Mouse (Mus musculus): ENCODE measurements around the gene Megf6. TPM values are rescaled to one million over a fixed set of nuclear protein-coding genes. Genes with fewer than 3 reads are reported as not detected.

The Megf6 gene
- polyA plus RNA-seq, 1 experiment: 3.8 TPM

GRCm38 (mm10) chr4:154217711-154218350 is 47.3 kb downstream of the Megf6 start:
- H3K9me3 ChIP-seq (replicated peaks; ENCODE audit: control insufficient read depth, insufficient read depth, low read length, poor library complexity, severe bottlenecking): no peaks in the 10 kb centered on the region
- no peak overlapping the region for H3K27ac ChIP-seq (ENCODE audit: insufficient read depth, low read length)
- no peak overlapping the region for H3K4me3 ChIP-seq (ENCODE audit: low read depth, low read length)
- peaks cover 16% of the 10 kb centered on the region for H3K4me1 ChIP-seq (ENCODE audit: control insufficient read depth, insufficient read depth, low read length)
- no peak overlapping the region for H3K9ac ChIP-seq (ENCODE audit: low read depth, poor library complexity, severe bottlenecking)
- TF ChIP-seq EP300 (IDR thresholded peaks at IDR 0.05; ENCODE audit: insufficient read depth, low read depth, low read length) (no peak), CTCF (IDR thresholded peaks at IDR 0.05; ENCODE audit: low read depth, low read length) (no peak), POLR2A (IDR thresholded peaks at IDR 0.05; ENCODE audit: insufficient read depth, low read length) (no peak)
- H3K36me3 ChIP-seq (ENCODE audit: control insufficient read depth, insufficient read depth, low read length, poor library complexity, severe bottlenecking): no peaks in the 10 kb centered on the region
- no peaks in the 10 kb centered on the region for H3K27me3 ChIP-seq (ENCODE audit: control insufficient read depth, insufficient read depth, low read length, poor library complexity, severe bottlenecking)

- Histone ChIP-seq H3K9ac (ENCODE audit: low read depth, poor library complexity, severe bottlenecking) (no peak overlapping the region), H3K4me3 (ENCODE audit: low read depth, low read length) (no peak overlapping the region), H3K4me1 (ENCODE audit: control insufficient read depth, insufficient read depth, low read length) (peaks cover 2% of the 10 kb centered on the region), H3K27me3 (ENCODE audit: control insufficient read depth, insufficient read depth, low read length, poor library complexity, severe bottlenecking) (no peaks in the 10 kb centered on the region), H3K9me3 (replicated peaks; ENCODE audit: control insufficient read depth, insufficient read depth, low read length, poor library complexity, severe bottlenecking) (no peaks in the 10 kb centered on the region), H3K36me3 (ENCODE audit: control insufficient read depth, insufficient read depth, low read length, poor library complexity, severe bottlenecking) (no peaks in the 10 kb centered on the region), H3K27ac (ENCODE audit: insufficient read depth, low read length) (no peak overlapping the region)
- TF ChIP-seq CTCF (IDR thresholded peaks at IDR 0.05; ENCODE audit: low read depth, low read length) (no peak), POLR2A (IDR thresholded peaks at IDR 0.05; ENCODE audit: insufficient read depth, low read length) (no peak), EP300 (IDR thresholded peaks at IDR 0.05; ENCODE audit: insufficient read depth, low read depth, low read length) (no peak)
Measured at GRCm38 (mm10) chr4:154222773-154223172, 52.2 kb downstream of the Megf6 start.

GRCm38 (mm10) chr4:154224267-154224969 is 53.9 kb downstream of the Megf6 start:
- TF ChIP-seq CTCF (IDR thresholded peaks at IDR 0.05; ENCODE audit: low read depth, low read length) (no peak), EP300 (IDR thresholded peaks at IDR 0.05; ENCODE audit: insufficient read depth, low read depth, low read length) (no peak), POLR2A (IDR thresholded peaks at IDR 0.05; ENCODE audit: insufficient read depth, low read length) (no peak)
- no peaks in the 10 kb centered on the region for H3K36me3 ChIP-seq (ENCODE audit: control insufficient read depth, insufficient read depth, low read length, poor library complexity, severe bottlenecking)
- H3K4me1 ChIP-seq (ENCODE audit: control insufficient read depth, insufficient read depth, low read length): peaks cover 2% of the 10 kb centered on the region
- no peaks in the 10 kb centered on the region for H3K27me3 ChIP-seq (ENCODE audit: control insufficient read depth, insufficient read depth, low read length, poor library complexity, severe bottlenecking)
- H3K9ac ChIP-seq (ENCODE audit: low read depth, poor library complexity, severe bottlenecking): no peak overlapping the region
- no peaks in the 10 kb centered on the region for H3K9me3 ChIP-seq (replicated peaks; ENCODE audit: control insufficient read depth, insufficient read depth, low read length, poor library complexity, severe bottlenecking)
- H3K27ac ChIP-seq (ENCODE audit: insufficient read depth, low read length): no peak overlapping the region
- H3K4me3 ChIP-seq (ENCODE audit: low read depth, low read length): no peak overlapping the region

GRCm38 (mm10) chr4:154224970-154225309 is 54.4 kb downstream of the Megf6 start:
- Histone ChIP-seq H3K9ac (ENCODE audit: low read depth, poor library complexity, severe bottlenecking) (no peak overlapping the region), H3K9me3 (replicated peaks; ENCODE audit: control insufficient read depth, insufficient read depth, low read length, poor library complexity, severe bottlenecking) (no peaks in the 10 kb centered on the region), H3K4me1 (ENCODE audit: control insufficient read depth, insufficient read depth, low read length) (peaks cover 6% of the 10 kb centered on the region), H3K27ac (ENCODE audit: insufficient read depth, low read length) (no peak overlapping the region), H3K4me3 (ENCODE audit: low read depth, low read length) (no peak overlapping the region), H3K36me3 (ENCODE audit: control insufficient read depth, insufficient read depth, low read length, poor library complexity, severe bottlenecking) (no peaks in the 10 kb centered on the region), H3K27me3 (ENCODE audit: control insufficient read depth, insufficient read depth, low read length, poor library complexity, severe bottlenecking) (no peaks in the 10 kb centered on the region)
- no peak for TF ChIP-seq POLR2A (IDR thresholded peaks at IDR 0.05; ENCODE audit: insufficient read depth, low read length)
- TF ChIP-seq CTCF (IDR thresholded peaks at IDR 0.05; ENCODE audit: low read depth, low read length): no peak
- no peak for TF ChIP-seq EP300 (IDR thresholded peaks at IDR 0.05; ENCODE audit: insufficient read depth, low read depth, low read length)

- H3K9ac ChIP-seq (ENCODE audit: low read depth, poor library complexity, severe bottlenecking): no peak overlapping the region
- peaks cover 16% of the 10 kb centered on the region for H3K4me1 ChIP-seq (ENCODE audit: control insufficient read depth, insufficient read depth, low read length)
- no peaks in the 10 kb centered on the region for H3K27me3 ChIP-seq (ENCODE audit: control insufficient read depth, insufficient read depth, low read length, poor library complexity, severe bottlenecking)
- H3K36me3 ChIP-seq (ENCODE audit: control insufficient read depth, insufficient read depth, low read length, poor library complexity, severe bottlenecking): no peaks in the 10 kb centered on the region
- no peak overlapping the region for H3K27ac ChIP-seq (ENCODE audit: insufficient read depth, low read length)
- TF ChIP-seq POLR2A (IDR thresholded peaks at IDR 0.05; ENCODE audit: insufficient read depth, low read length): no peak
- TF ChIP-seq CTCF (IDR thresholded peaks at IDR 0.05; ENCODE audit: low read depth, low read length): no peak
- no peak for TF ChIP-seq EP300 (IDR thresholded peaks at IDR 0.05; ENCODE audit: insufficient read depth, low read depth, low read length)
- H3K4me3 ChIP-seq (ENCODE audit: low read depth, low read length): no peak overlapping the region
- no peaks in the 10 kb centered on the region for H3K9me3 ChIP-seq (replicated peaks; ENCODE audit: control insufficient read depth, insufficient read depth, low read length, poor library complexity, severe bottlenecking)
Measured at GRCm38 (mm10) chr4:154226678-154227077, 56.1 kb downstream of the Megf6 start.

GRCm38 (mm10) chr4:154228336-154228735 is 57.8 kb downstream of the Megf6 start:
- Histone ChIP-seq H3K36me3 (ENCODE audit: control insufficient read depth, insufficient read depth, low read length, poor library complexity, severe bottlenecking) (no peaks in the 10 kb centered on the region), H3K27ac (ENCODE audit: insufficient read depth, low read length) (no peak overlapping the region), H3K4me3 (ENCODE audit: low read depth, low read length) (no peak overlapping the region), H3K9me3 (replicated peaks; ENCODE audit: control insufficient read depth, insufficient read depth, low read length, poor library complexity, severe bottlenecking) (no peaks in the 10 kb centered on the region), H3K9ac (ENCODE audit: low read depth, poor library complexity, severe bottlenecking) (no peak overlapping the region), H3K27me3 (ENCODE audit: control insufficient read depth, insufficient read depth, low read length, poor library complexity, severe bottlenecking) (no peaks in the 10 kb centered on the region), H3K4me1 (ENCODE audit: control insufficient read depth, insufficient read depth, low read length) (peaks cover 14% of the 10 kb centered on the region)
- TF ChIP-seq POLR2A (IDR thresholded peaks at IDR 0.05; ENCODE audit: insufficient read depth, low read length) (no peak), EP300 (IDR thresholded peaks at IDR 0.05; ENCODE audit: insufficient read depth, low read depth, low read length) (no peak), CTCF (IDR thresholded peaks at IDR 0.05; ENCODE audit: low read depth, low read length) (no peak)
